16 mouse cellular contexts compared by ENCODE assay signal in the genomic region with DNA sequence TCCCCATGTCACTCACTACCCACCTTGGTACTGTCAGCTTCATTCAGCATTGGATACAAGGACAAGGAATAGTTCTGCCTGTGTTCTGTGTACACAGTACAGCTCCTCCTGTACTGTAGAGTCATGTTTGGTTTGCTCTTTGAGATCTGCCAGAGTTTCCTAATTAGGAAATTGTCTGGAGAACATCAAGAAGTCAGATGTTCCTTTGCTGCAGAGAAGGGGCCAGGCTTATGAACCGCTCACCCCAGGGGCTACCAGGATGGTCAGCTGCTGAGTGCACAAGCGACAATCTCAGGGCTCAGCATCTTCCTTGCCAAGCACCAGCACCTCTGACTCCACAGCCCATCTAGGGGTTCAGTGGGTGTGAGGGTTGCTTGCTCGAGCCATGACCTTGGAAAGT.
DNase-seq lines count a peak whose midpoint lies in the region; ATAC-seq and TF ChIP-seq lines count a peak whose summit lies in the region.
"Had no signal": no experiment of that assay in that cellular context is flagged by ENCODE, and none has a peak within 500 bp of the region (broad histone marks: within the 10 kb centered on the region; RNA-seq: fewer than 3 reads in every experiment).

No protein-coding gene starts in this region.

- no peaks in the 10 kb centered on the region for H3K36me3 ChIP-seq in kidney, embryonic 15.5 days
- no peaks in the 10 kb centered on the region for H3K36me3 ChIP-seq in megakaryocyte, embryonic 14.5 days (replicated peaks; ENCODE audit: low read length)
- H3K36me3 ChIP-seq in heart, embryonic 14.5 days (ENCODE audit: control insufficient read depth, insufficient read depth, low read length) = no peaks in the 10 kb centered on the region
- no peaks in the 10 kb centered on the region for H3K36me3 ChIP-seq in stomach, postnatal 0 days (ENCODE audit: control insufficient read depth, insufficient read depth, low read length)
- H3K36me3 ChIP-seq: forebrain, embryonic 12.5 days; midbrain, embryonic 12.5 days had no signal

- no peaks in the 10 kb centered on the region for H3K27me3 ChIP-seq in kidney, embryonic 15.5 days
- H3K27me3 ChIP-seq in megakaryocyte, embryonic 14.5 days (replicated peaks) = no peaks in the 10 kb centered on the region
- H3K27me3 ChIP-seq in heart, embryonic 14.5 days (ENCODE audit: control insufficient read depth, insufficient read depth, low read length) = no peaks in the 10 kb centered on the region
- H3K27me3 ChIP-seq in stomach, postnatal 0 days (ENCODE audit: control insufficient read depth, insufficient read depth, low read length) = no peaks in the 10 kb centered on the region
- H3K27me3 ChIP-seq: forebrain, embryonic 12.5 days; midbrain, embryonic 12.5 days had no signal

- H3K9me3 ChIP-seq in kidney, embryonic 15.5 days (replicated peaks) = no peaks in the 10 kb centered on the region
- peaks cover 13% of the 10 kb centered on the region for H3K9me3 ChIP-seq in megakaryocyte, embryonic 14.5 days
- H3K9me3 ChIP-seq in heart, embryonic 14.5 days (ENCODE audit: control insufficient read depth, low read length) = no peaks in the 10 kb centered on the region
- H3K9me3 ChIP-seq in stomach, postnatal 0 days (ENCODE audit: control insufficient read depth, low read length) = no peaks in the 10 kb centered on the region
- H3K9me3 ChIP-seq: forebrain, embryonic 12.5 days; midbrain, embryonic 12.5 days had no signal

- no peak for TF ChIP-seq EP300 in stomach, postnatal 0 days (optimal IDR thresholded peaks at IDR 0.05)

- H3K4me2 ChIP-seq in kidney, embryonic 15.5 days = no peak overlapping the region
- peak overlapping the region; percentile 7; the same call in 1 of the 2 replicates for H3K4me2 ChIP-seq in heart, embryonic 14.5 days (ENCODE audit: low read length)
- H3K4me2 ChIP-seq in stomach, postnatal 0 days (replicated peaks; ENCODE audit: low read depth) = no peak overlapping the region
- H3K4me2 ChIP-seq: forebrain, embryonic 12.5 days; midbrain, embryonic 12.5 days had no signal

- TF ChIP-seq CTCF in stomach, postnatal 0 days (IDR thresholded peaks at IDR 0.05; ENCODE audit: low read depth) = no peak

- H3K4me3 ChIP-seq in kidney, embryonic 15.5 days (replicated peaks) = no peak overlapping the region
- peak overlapping the region; percentile 10 for H3K4me3 ChIP-seq in megakaryocyte, embryonic 14.5 days (replicated peaks)
- no peak overlapping the region for H3K4me3 ChIP-seq in heart, embryonic 14.5 days (ENCODE audit: control insufficient read depth in 1 of 2, insufficient read depth in 1 of 2, low read depth in 1 of 2, low read length in 2 of 2)
- H3K4me3 ChIP-seq in stomach, postnatal 0 days (ENCODE audit: low read depth, low read length) = no peak overlapping the region
- H3K4me3 ChIP-seq: forebrain, embryonic 12.5 days; midbrain, embryonic 12.5 days had no signal

- 85% methylated on average over 3 of the region's 3 CpGs for WGBS in kidney, embryonic 15.5 days
- 30% methylated on average over 3 of the region's 3 CpGs for WGBS in heart, embryonic 14.5 days
- 42% methylated on average over 3 of the region's 3 CpGs for WGBS in stomach, postnatal 0 days

- H3K9ac ChIP-seq in kidney, embryonic 15.5 days = no peak overlapping the region
- no peak overlapping the region; the same call in 1 of the 2 replicates for H3K9ac ChIP-seq in heart, embryonic 14.5 days (ENCODE audit: low read length)
- no peak overlapping the region for H3K9ac ChIP-seq in stomach, postnatal 0 days (ENCODE audit: low read length)
- H3K9ac ChIP-seq: forebrain, embryonic 12.5 days; liver, embryonic 14.5 days; midbrain, embryonic 12.5 days had no signal

- H3K27ac ChIP-seq in kidney, embryonic 15.5 days = 0 out of 2 replicates have a peak overlapping the region, but pooled peaks have one; percentile 33
- H3K27ac ChIP-seq in heart, embryonic 14.5 days (replicated peaks in 1 of 2; ENCODE audit: control insufficient read depth in 1 of 2, insufficient read depth in 1 of 2, low read depth in 2 of 2, low read length in 2 of 2) = peak overlapping the region; percentile 73 to 81
- H3K27ac ChIP-seq in stomach, postnatal 0 days (replicated peaks) = peak overlapping the region; percentile 82
- H3K27ac ChIP-seq: forebrain, embryonic 12.5 days; liver, embryonic 14.5 days; midbrain, embryonic 12.5 days had no signal

- ATAC-seq in kidney, embryonic 15.5 days (replicated peaks; ENCODE audit: low FRiP score) = no peak
- no peak for ATAC-seq in megakaryocyte, adult 5-6 weeks (ENCODE audit: poor library complexity, severe bottlenecking)
- ATAC-seq in heart, embryonic 14.5 days (ENCODE audit: insufficient number of reproducible peaks, insufficient read depth, low FRiP score, low read depth) = no peak; the same call in 1 of the 2 replicates
- ATAC-seq in stomach, postnatal 0 days (ENCODE audit: low FRiP score, low TSS enrichment) = peak; percentile 51; the same call in 1 of the 2 replicates

- H3K4me1 ChIP-seq in kidney, embryonic 15.5 days = peaks cover 30% of the 10 kb centered on the region
- H3K4me1 ChIP-seq in megakaryocyte, embryonic 14.5 days = no peaks in the 10 kb centered on the region
- peaks cover 13 to 22% of the 10 kb centered on the region in 2 experiments for H3K4me1 ChIP-seq in heart, embryonic 14.5 days (ENCODE audit: control insufficient read depth in 2 of 2, insufficient read depth in 2 of 2, low read length in 2 of 2)
- H3K4me1 ChIP-seq in stomach, postnatal 0 days (replicated peaks; ENCODE audit: control insufficient read depth, insufficient read depth) = no peaks in the 10 kb centered on the region
- H3K4me1 ChIP-seq: forebrain, embryonic 12.5 days; midbrain, embryonic 12.5 days had no signal

- DNase-seq in kidney, adult 8-10 months = no peak
- DNase-seq in stomach, postnatal 0 days (ENCODE audit: low spot score) = no peak
- no peak for DNase-seq in left cerebral cortex, adult 9 months (ENCODE audit: low spot score in 2 of 2)
- no peak for DNase-seq in cerebellum, postnatal 10 days
- DNase-seq: adrenal gland, postnatal 25 days; gastrocnemius, postnatal 36 days; kidney, adult 9 months; retina, postnatal 1 day; thymus, postnatal 14 days had no signal
